Mouse (Mus musculus): ENCODE measurements around the gene Ncstn. TPM values are rescaled to one million over a fixed set of nuclear protein-coding genes. Genes with fewer than 3 reads are reported as not detected.

Gene Ncstn
- polyA plus RNA-seq (2016; fragmentation: Nextera tagmentation; extraction: Ambion mirVana), result 91.6 and 95.3 TPM in 2 replicates

GRCm38 (mm10) chr1:172082101-172082898 lies at the start of gene Ncstn, which contains the start of gene Copa:
Gene Ncstn (minus strand): TSS chr1:172082795.
Gene Copa (plus strand): TSS chr1:172082529.
- under 1% methylated on average over 40 of the region's 40 CpGs for WGBS
- peak within 1 kb of the TSS; percentile 96 for H3K27ac ChIP-seq
- H3K27me3 ChIP-seq (ENCODE audit: poor library complexity, severe bottlenecking), result no peaks in the 10 kb centered on the region
- peaks cover 36% of the 10 kb centered on the region for H3K36me3 ChIP-seq (replicated peaks)
- peaks cover 25% of the 10 kb centered on the region for H3K4me1 ChIP-seq
- peak; percentile 95 for DNase-seq (ENCODE audit: extremely low spot score, low spot score)
- H3K4me3 ChIP-seq, result peak within 1 kb of the TSS; percentile 72
- no peaks in the 10 kb centered on the region for H3K9me3 ChIP-seq

GRCm38 (mm10) chr1:172132319-172132718 lies 49.7 kb upstream of the Ncstn start:
- Histone ChIP-seq H3K4me1 (peaks cover 6% of the 10 kb centered on the region), H3K27ac (no peak overlapping the region), H3K36me3 (replicated peaks) (peaks cover 85% of the 10 kb centered on the region), H3K9me3 (no peaks in the 10 kb centered on the region), H3K4me3 (no peak overlapping the region), H3K27me3 (ENCODE audit: poor library complexity, severe bottlenecking) (no peaks in the 10 kb centered on the region)
- no peak for DNase-seq (ENCODE audit: extremely low spot score, low spot score)
- 91% methylated on average over 7 of the region's 7 CpGs for WGBS

- no peak overlapping the region for H3K4me3 ChIP-seq
- no peak for DNase-seq (ENCODE audit: extremely low spot score, low spot score)
- peaks cover 14% of the 10 kb centered on the region for H3K4me1 ChIP-seq
- 92% methylated on average over 5 of the region's 5 CpGs for WGBS
- H3K36me3 ChIP-seq (replicated peaks), result peaks cover 65% of the 10 kb centered on the region
- no peaks in the 10 kb centered on the region for H3K9me3 ChIP-seq
- H3K27me3 ChIP-seq (ENCODE audit: poor library complexity, severe bottlenecking), result no peaks in the 10 kb centered on the region
- no peak overlapping the region for H3K27ac ChIP-seq
Measured at GRCm38 (mm10) chr1:172129780-172130179, 47.2 kb upstream of the Ncstn start.

- no peak overlapping the region for H3K4me3 ChIP-seq
- H3K27me3 ChIP-seq (ENCODE audit: poor library complexity, severe bottlenecking), result no peaks in the 10 kb centered on the region
- H3K27ac ChIP-seq, result no peak overlapping the region
- no peak for DNase-seq (ENCODE audit: extremely low spot score, low spot score)
- H3K9me3 ChIP-seq, result no peaks in the 10 kb centered on the region
- H3K36me3 ChIP-seq (replicated peaks), result peaks cover 58% of the 10 kb centered on the region
- peaks cover 14% of the 10 kb centered on the region for H3K4me1 ChIP-seq
- 72% methylated on average over 2 of the region's 2 CpGs for WGBS
Measured at GRCm38 (mm10) chr1:172129108-172129507, 46.5 kb upstream of the Ncstn start.

- H3K4me1 ChIP-seq, result peaks cover 14% of the 10 kb centered on the region
- no peak for DNase-seq (ENCODE audit: extremely low spot score, low spot score)
- 96% methylated on average over 15 of the region's 15 CpGs for WGBS
- no peaks in the 10 kb centered on the region for H3K27me3 ChIP-seq (ENCODE audit: poor library complexity, severe bottlenecking)
- no peaks in the 10 kb centered on the region for H3K9me3 ChIP-seq
- no peak overlapping the region for H3K4me3 ChIP-seq
- H3K36me3 ChIP-seq (replicated peaks), result peaks cover 56% of the 10 kb centered on the region
- H3K27ac ChIP-seq, result no peak overlapping the region
Measured at GRCm38 (mm10) chr1:172128563-172128962, 46.0 kb upstream of the Ncstn start.

GRCm38 (mm10) chr1:172127487-172127886 lies 44.9 kb upstream of the Ncstn start:
- peaks cover 56% of the 10 kb centered on the region for H3K36me3 ChIP-seq (replicated peaks)

GRCm38 (mm10) chr1:172126376-172127347 lies 44.1 kb upstream of the Ncstn start, which contains the start of gene Pex19:
Gene Pex19 (plus strand): TSS chr1:172126755.
- H3K36me3 ChIP-seq (replicated peaks), result peaks cover 56% of the 10 kb centered on the region
- H3K27me3 ChIP-seq (ENCODE audit: poor library complexity, severe bottlenecking), result no peaks in the 10 kb centered on the region
- peaks cover 14% of the 10 kb centered on the region for H3K4me1 ChIP-seq
- H3K27ac ChIP-seq, result peak within 1 kb of the TSS; percentile 91
- peak; percentile 91 for DNase-seq (ENCODE audit: extremely low spot score, low spot score)
- peak within 1 kb of the TSS; percentile 85 for H3K4me3 ChIP-seq
- WGBS, result 1% methylated on average over 42 of the region's 42 CpGs
- H3K9me3 ChIP-seq, result no peaks in the 10 kb centered on the region

More at GRCm38 (mm10) chr1:172127487-172127886, 44.9 kb upstream of the Ncstn start:
- Histone ChIP-seq H3K4me3 (peak overlapping the region; percentile 85), H3K4me1 (peaks cover 14% of the 10 kb centered on the region), H3K9me3 (no peaks in the 10 kb centered on the region), H3K27me3 (ENCODE audit: poor library complexity, severe bottlenecking) (no peaks in the 10 kb centered on the region), H3K27ac (peak overlapping the region; percentile 91)
- no peak for DNase-seq (ENCODE audit: extremely low spot score, low spot score)
- WGBS, result 61% methylated on average over 5 of the region's 5 CpGs

- WGBS, result 82% methylated on average over 6 of the region's 6 CpGs
- H3K4me1 ChIP-seq, result peaks cover 14% of the 10 kb centered on the region
- H3K4me3 ChIP-seq, result no peak overlapping the region
- H3K27ac ChIP-seq, result no peak overlapping the region
- H3K27me3 ChIP-seq (ENCODE audit: poor library complexity, severe bottlenecking), result no peaks in the 10 kb centered on the region
- no peaks in the 10 kb centered on the region for H3K9me3 ChIP-seq
- peaks cover 57% of the 10 kb centered on the region for H3K36me3 ChIP-seq (replicated peaks)
- no peak for DNase-seq (ENCODE audit: extremely low spot score, low spot score)
Measured at GRCm38 (mm10) chr1:172124572-172124971, 42.0 kb upstream of the Ncstn start.

GRCm38 (mm10) chr1:172122671-172123070 lies 40.1 kb upstream of the Ncstn start:
- no peak for DNase-seq (ENCODE audit: extremely low spot score, low spot score)
- 84% methylated on average over 2 of the region's 2 CpGs for whole genome bisulfite sequencing
- Histone ChIP-seq H3K4me3 (no peak overlapping the region), H3K27me3 (ENCODE audit: poor library complexity, severe bottlenecking) (no peaks in the 10 kb centered on the region), H3K36me3 (replicated peaks) (peaks cover 62% of the 10 kb centered on the region), H3K9me3 (no peaks in the 10 kb centered on the region), H3K4me1 (peaks cover 11% of the 10 kb centered on the region), H3K27ac (no peak overlapping the region)

- Histone ChIP-seq H3K36me3 (replicated peaks) (peaks cover 92% of the 10 kb centered on the region), H3K4me1 (no peaks in the 10 kb centered on the region), H3K27ac (no peak overlapping the region), H3K4me3 (no peak overlapping the region), H3K9me3 (no peaks in the 10 kb centered on the region), H3K27me3 (ENCODE audit: poor library complexity, severe bottlenecking) (no peaks in the 10 kb centered on the region)
- 65% methylated on average over 3 of the region's 3 CpGs for WGBS
- peak; percentile 33 for DNase-seq (ENCODE audit: extremely low spot score, low spot score)
Measured at GRCm38 (mm10) chr1:172119720-172120119, 37.1 kb upstream of the Ncstn start.

GRCm38 (mm10) chr1:172119100-172119499 lies 36.5 kb upstream of the Ncstn start:
- WGBS, result 84% methylated on average over 6 of the region's 6 CpGs
- DNase-seq (ENCODE audit: extremely low spot score, low spot score), result no peak
- peaks cover 98% of the 10 kb centered on the region for H3K36me3 ChIP-seq (replicated peaks)
- H3K27ac ChIP-seq, result no peak overlapping the region
- H3K4me1 ChIP-seq, result no peaks in the 10 kb centered on the region
- no peaks in the 10 kb centered on the region for H3K27me3 ChIP-seq (ENCODE audit: poor library complexity, severe bottlenecking)
- H3K9me3 ChIP-seq, result no peaks in the 10 kb centered on the region
- H3K4me3 ChIP-seq, result no peak overlapping the region

- H3K4me1 ChIP-seq, result no peaks in the 10 kb centered on the region
- H3K27me3 ChIP-seq (ENCODE audit: poor library complexity, severe bottlenecking), result no peaks in the 10 kb centered on the region
- no peaks in the 10 kb centered on the region for H3K9me3 ChIP-seq
- no peak overlapping the region for H3K4me3 ChIP-seq
- H3K27ac ChIP-seq, result no peak overlapping the region
- H3K36me3 ChIP-seq (replicated peaks), result peaks cover 100% of the 10 kb centered on the region
- WGBS, result 95% methylated on average over 5 of the region's 5 CpGs
- no peak for DNase-seq (ENCODE audit: extremely low spot score, low spot score)
Measured at GRCm38 (mm10) chr1:172116948-172117347, 34.4 kb upstream of the Ncstn start.

Measured in forebrain, embryonic 10.5 days (tissue).